Mouse (Mus musculus): Measurements from ENCODE around the gene Arl14ep.

The Arl14ep gene

DNA sequence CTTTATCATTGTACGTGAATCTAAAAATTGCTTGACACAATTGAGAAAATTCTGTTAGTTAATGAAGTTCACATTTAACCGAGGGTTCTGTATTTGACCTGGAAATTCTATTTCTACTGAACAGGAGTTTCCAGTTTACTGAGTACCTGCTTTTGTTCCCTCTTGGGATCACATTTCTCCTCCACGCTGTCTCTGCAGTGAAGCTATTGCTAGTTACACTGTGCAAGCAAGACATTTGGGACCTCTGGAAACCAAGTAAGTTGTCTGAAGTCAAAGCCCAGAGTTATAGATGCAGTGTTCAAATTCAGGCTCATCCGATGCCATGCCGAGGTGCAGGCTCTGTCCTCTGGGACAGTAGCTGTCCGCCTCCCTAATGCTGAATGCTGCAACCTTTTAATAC lies 19.2 kb downstream of the Arl14ep start:
- no peak for DNase-seq (ENCODE audit: low spot score in 2 of 2)

DNA sequence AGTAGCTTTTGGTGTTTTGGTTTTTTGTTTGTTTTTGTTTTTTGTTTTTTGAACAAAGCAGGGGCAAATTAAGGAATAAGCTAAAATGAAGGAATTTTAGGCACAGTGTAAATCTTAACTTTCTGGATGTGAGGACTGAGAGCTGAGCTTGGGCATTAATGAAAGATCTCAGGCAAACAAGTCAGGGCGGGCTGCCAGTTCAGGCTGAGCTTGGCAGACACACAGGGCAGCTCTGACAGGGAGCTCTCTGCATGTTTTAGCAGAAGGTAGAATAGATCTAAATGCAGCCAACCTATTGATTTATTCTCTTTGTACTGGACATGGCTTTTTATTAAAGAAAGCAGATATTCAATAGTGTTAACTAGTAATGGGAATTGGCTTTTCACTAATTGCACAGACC lies 31.8 kb downstream of the Arl14ep start:
- peak in 1 of 2 experiments; percentile 27 for DNase-seq (ENCODE audit: low spot score in 2 of 2)

DNA sequence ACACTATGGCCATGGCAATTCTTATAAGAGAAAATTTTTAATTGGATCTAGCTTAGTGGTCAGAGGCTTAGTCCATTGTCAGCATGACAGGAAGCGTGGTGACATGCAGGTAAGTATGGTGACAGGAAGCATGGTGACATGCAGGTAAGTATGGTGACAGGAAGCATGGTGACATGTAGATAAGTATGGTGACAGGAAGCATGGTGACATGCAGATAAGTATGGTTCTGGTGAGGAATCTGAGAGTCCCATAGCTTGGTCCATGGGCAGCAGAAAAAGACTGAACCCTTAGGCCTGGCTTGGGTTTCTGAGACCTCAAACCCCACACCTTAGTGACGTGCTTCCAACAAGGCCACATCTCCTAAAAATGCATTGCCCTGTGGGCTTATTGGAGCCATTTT lies 38.5 kb downstream of the Arl14ep start:
- DNase-seq (ENCODE audit: low spot score in 2 of 2), result no peak

DNA sequence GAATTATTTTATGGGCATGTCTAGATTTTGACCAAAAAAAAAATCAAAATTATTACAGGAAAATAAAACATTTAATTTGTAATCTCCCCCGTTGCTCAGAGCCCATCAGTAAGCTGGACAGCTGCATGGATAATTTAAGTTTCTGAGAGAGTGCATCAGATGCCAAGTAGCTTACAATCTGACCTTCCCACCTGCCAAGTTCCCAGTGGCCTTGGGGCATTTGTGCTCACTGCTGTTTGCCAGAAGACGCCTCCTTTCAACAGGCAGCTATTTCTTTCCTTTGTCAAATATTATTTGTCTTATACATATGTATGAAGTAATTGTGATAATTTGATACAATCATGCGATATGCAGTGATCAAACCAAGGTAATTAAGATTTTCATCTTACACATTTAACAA lies 44.3 kb downstream of the Arl14ep start:
- DNase-seq (ENCODE audit: low spot score in 2 of 2), result no peak

Data from frontal cortex, postnatal 14 days (tissue).